ENCODE assay signal across 10 mouse cellular contexts in genomic region chr4:130270089-130270488, GRCm38 (mm10). TPM values are rescaled to one million over a fixed set of nuclear protein-coding genes. Genes with fewer than 3 reads are reported as not detected.
DNase-seq lines count a peak whose midpoint lies in the region.
"Had no signal": no experiment of that assay in that cellular context is flagged by ENCODE, and none has a peak within 500 bp of the region (broad histone marks: within the 10 kb centered on the region; RNA-seq: fewer than 3 reads in every experiment).

No protein-coding gene starts in this region.

- peak; percentile 9 to 18 for DNase-seq in spleen, postnatal 36 days (ENCODE audit: low spot score in 2 of 2)
- no peak for DNase-seq in spleen, adult 12 weeks (ENCODE audit: low spot score)
- peak; percentile 48 to 57 for DNase-seq in frontal cortex, postnatal 10 days (ENCODE audit: low spot score in 2 of 2)
- peak; percentile 65 to 83 for DNase-seq in left cerebral cortex, postnatal 14 days (ENCODE audit: low spot score in 2 of 2)
- DNase-seq in urinary bladder, adult 2 months (ENCODE audit: low spot score), result no peak
- DNase-seq in lung, adult 18-20 months, result no peak
- no peak for DNase-seq in kidney, postnatal 25 days
- DNase-seq: kidney, adult 18-20 months had no signal

- intact Hi-C loops in left cerebral cortex, postnatal 14 days (cut with DNase I), result no loop called here

RNA-seq across cellular contexts. Expression of gene Serinc2, which starts 8.9 kb away (rescaled TPM):
- total RNA-seq in left cerebral cortex, postnatal 14 days (2021), result 1 to 10 TPM; 3.5 to 3.8 TPM
- 84.7 and 87.7 TPM in 2 replicates for polyA plus RNA-seq in urinary bladder, adult 2 months (2012; rRNA removed)

RNA-seq across cellular contexts. Expression of gene Fabp3, which starts 38.3 kb away (rescaled TPM):
- total RNA-seq in left cerebral cortex, postnatal 14 days (2021), result 100 to 1,000 TPM; 198 to 207 TPM
- 22.5 and 23.1 TPM in 2 replicates for polyA plus RNA-seq in urinary bladder, adult 2 months (2012; rRNA removed)

RNA-seq across cellular contexts. Expression of gene Gm10570, which starts 38.4 kb away (rescaled TPM):
- not detected for total RNA-seq in left cerebral cortex, postnatal 14 days (2021)
- polyA plus RNA-seq in urinary bladder, adult 2 months (2012; rRNA removed), result 0.21 and 1.1 TPM in 2 replicates
- polyA plus RNA-seq: small intestine, adult 2 months had no signal

RNA-seq across cellular contexts. Expression of gene Gm853, which starts 47.9 kb away (rescaled TPM):
- total RNA-seq in left cerebral cortex, postnatal 14 days (2021), result not detected
- not detected in 2 replicates for polyA plus RNA-seq in urinary bladder, adult 2 months (2012; rRNA removed)
- total RNA-seq: heart, adult 8-10 months had no signal
- polyA plus RNA-seq: small intestine, adult 2 months had no signal

Comparison
In these comparisons a context has a peak if more than half of its experiments do, and no peak if none do; other contexts are left out.
1. DNase-seq: peak in spleen, postnatal 36 days (2 of 2), frontal cortex, postnatal 10 days (2 of 2) and left cerebral cortex, postnatal 14 days (2 of 2); none in spleen, adult 12 weeks (single experiment), urinary bladder, adult 2 months (single experiment), lung, adult 18-20 months (0 of 2) and kidney, postnatal 25 days (0 of 2).